Mouse (Mus musculus): ENCODE measurements at regions not wholly inside any gene's neighbourhood (a gene's known extent, or its start where the extent isn't known, plus 50 kb on each side); places are given as distances from the start of the nearest gene placed in this dataset.

DNA sequence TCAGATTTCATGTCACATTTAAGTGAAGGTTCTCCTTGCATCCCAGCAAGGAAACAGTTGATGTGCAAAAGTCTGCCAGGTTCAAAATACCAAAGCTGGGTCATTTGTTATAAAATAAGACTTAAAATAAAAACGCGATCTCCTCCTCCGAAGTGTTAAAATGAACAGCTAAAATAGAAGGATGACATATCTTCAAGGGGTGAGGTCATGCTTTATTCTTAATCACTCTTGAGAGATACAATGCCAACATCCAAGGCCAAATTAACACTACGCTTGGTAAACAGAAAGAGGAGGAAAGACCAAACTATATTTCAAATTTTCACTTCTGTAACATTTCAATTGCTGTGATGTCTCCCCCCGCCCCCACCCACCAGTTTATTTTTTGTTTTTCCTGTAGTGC lies 105.2 kb downstream of the Sox4 start:
- no peak for TF ChIP-seq JUN (IDR thresholded peaks at IDR 0.05; ENCODE audit: insufficient read depth, low read depth, low read length)
- no peak for TF ChIP-seq ETS1 (conservative IDR thresholded peaks at IDR 0.05; ENCODE audit: low read depth, low read length)
- TF ChIP-seq ZKSCAN1 (IDR thresholded peaks at IDR 0.05; ENCODE audit: borderline replicate concordance, low read depth, low read length), result no peak
- TF ChIP-seq EP300 (IDR thresholded peaks at IDR 0.05; ENCODE audit: low read length), result no peak
- TF ChIP-seq MYC (IDR thresholded peaks at IDR 0.05; ENCODE audit: low read depth, low read length), result no peak
- TF ChIP-seq KAT2A (IDR thresholded peaks at IDR 0.05; ENCODE audit: insufficient replicate concordance, low read length), result no peak
- TF ChIP-seq MEF2A (IDR thresholded peaks at IDR 0.05; ENCODE audit: borderline replicate concordance, low read depth, low read length), result no peak
- no peak for TF ChIP-seq TBP (conservative IDR thresholded peaks at IDR 0.05; ENCODE audit: low read depth, low read length)
- TF ChIP-seq GABPA (IDR thresholded peaks at IDR 0.05; ENCODE audit: insufficient replicate concordance, low read depth, low read length), result no peak
- no peak for TF ChIP-seq JUND (conservative IDR thresholded peaks at IDR 0.05; ENCODE audit: low read depth, low read length)
- TF ChIP-seq MAZ (IDR thresholded peaks at IDR 0.05; ENCODE audit: low read depth, low read length), result no peak
- no peak for TF ChIP-seq E2F4 (IDR thresholded peaks at IDR 0.05; ENCODE audit: insufficient replicate concordance, low read depth, low read length)
- no peak for TF ChIP-seq POLR2AphosphoS2 (IDR thresholded peaks at IDR 0.05; ENCODE audit: low read depth, low read length)
- TF ChIP-seq CTCF (conservative IDR thresholded peaks at IDR 0.05 in 1 of 2, IDR thresholded peaks at IDR 0.05 in 1 of 2; ENCODE audit: low read depth in 2 of 2, low read length in 2 of 2), result no peak
- no peak for TF ChIP-seq RAD21 (IDR thresholded peaks at IDR 0.05; ENCODE audit: low read depth, low read length)
- Histone ChIP-seq H3K27me3 (replicated peaks) (no peaks in the 10 kb centered on the region), H3K4me2 (ENCODE audit: insufficient read depth, low read depth, poor library complexity, severe bottlenecking) (no peak overlapping the region), H3K4me3 (replicated peaks in 1 of 3; ENCODE audit: low read depth in 2 of 3, low read length in 2 of 3, poor library complexity in 1 of 3) (no peak overlapping the region), H3K9ac (ENCODE audit: insufficient read depth, low read depth) (no peak overlapping the region), H3K36me3 (replicated peaks in 1 of 2; ENCODE audit: control insufficient read depth in 1 of 2, insufficient read depth in 1 of 2, low read length in 1 of 2) (no peaks in the 10 kb centered on the region), H3K27ac (ENCODE audit: insufficient read depth, low read depth) (no peak overlapping the region), H3K79me2 (replicated peaks; ENCODE audit: control insufficient read depth, extremely low read depth, insufficient read depth, poor library complexity, severe bottlenecking) (no peaks in the 10 kb centered on the region), H3K4me1 (ENCODE audit: control insufficient read depth in 1 of 2, insufficient read depth in 2 of 2) (peaks cover 2 to 5% of the 10 kb centered on the region in 2 experiments; a peak in 2 of 4 replicates), H3K9me3 (replicated peaks; ENCODE audit: low read length) (no peaks in the 10 kb centered on the region)
- no peak for DNase-seq (ENCODE audit: extremely low read depth)
- in situ Hi-C loops (cut with MboI; ENCODE audit: low pct_ligation_motif_present, low pct_unique_long_range_greater_than_20kb, low sequenced_read_pairs), result no loop called here
- dilution Hi-C loops (cut with MboI; ENCODE audit: extremely low pct_ligation_motif_present, extremely low pct_unique_long_range_greater_than_20kb, low sequenced_read_pairs), result no loop called here

DNA sequence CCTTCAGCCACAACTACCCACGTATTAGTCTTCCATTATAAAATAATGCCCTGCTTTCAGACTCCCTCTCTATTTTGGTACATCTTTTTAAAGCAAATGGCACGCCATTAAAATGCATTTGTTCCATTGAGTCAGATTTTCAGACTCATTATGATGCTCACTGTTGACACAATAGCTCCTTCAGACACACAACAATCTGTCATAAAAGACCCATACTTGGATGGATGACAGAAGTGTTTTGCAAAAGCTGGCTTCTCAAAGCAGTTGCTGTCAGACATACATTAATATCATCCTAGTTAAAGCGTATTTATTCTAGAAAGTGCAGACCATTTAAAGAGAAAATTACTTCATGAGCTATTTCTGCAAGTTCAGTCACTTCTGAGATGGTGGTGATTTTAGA lies 106.0 kb downstream of the Sox4 start:
- Histone ChIP-seq H3K27me3 (replicated peaks) (no peaks in the 10 kb centered on the region), H3K9me3 (replicated peaks; ENCODE audit: low read length) (no peaks in the 10 kb centered on the region), H3K9ac (ENCODE audit: insufficient read depth, low read depth) (no peak overlapping the region), H3K79me2 (replicated peaks; ENCODE audit: control insufficient read depth, extremely low read depth, insufficient read depth, poor library complexity, severe bottlenecking) (no peaks in the 10 kb centered on the region), H3K27ac (ENCODE audit: insufficient read depth, low read depth) (no peak overlapping the region), H3K4me3 (replicated peaks in 1 of 3; ENCODE audit: low read depth in 2 of 3, low read length in 2 of 3, poor library complexity in 1 of 3) (no peak overlapping the region), H3K4me2 (ENCODE audit: insufficient read depth, low read depth, poor library complexity, severe bottlenecking) (no peak overlapping the region), H3K4me1 (ENCODE audit: control insufficient read depth in 1 of 2, insufficient read depth in 2 of 2) (peaks cover 5 to 12% of the 10 kb centered on the region in 2 experiments; a peak in 2 of 4 replicates), H3K36me3 (replicated peaks in 1 of 2; ENCODE audit: control insufficient read depth in 1 of 2, insufficient read depth in 1 of 2, low read length in 1 of 2) (no peaks in the 10 kb centered on the region)
- TF ChIP-seq ZKSCAN1 (IDR thresholded peaks at IDR 0.05; ENCODE audit: borderline replicate concordance, low read depth, low read length), result no peak
- no peak for TF ChIP-seq MYC (IDR thresholded peaks at IDR 0.05; ENCODE audit: low read depth, low read length)
- TF ChIP-seq UBTF (IDR thresholded peaks at IDR 0.05; ENCODE audit: low read depth, low read length), result no peak
- TF ChIP-seq SIN3A (IDR thresholded peaks at IDR 0.05; ENCODE audit: low read length), result no peak
- no peak for TF ChIP-seq E2F4 (IDR thresholded peaks at IDR 0.05; ENCODE audit: insufficient replicate concordance, low read depth, low read length)
- no peak for TF ChIP-seq MXI1 (IDR thresholded peaks at IDR 0.05; ENCODE audit: low read depth, low read length)
- no peak for TF ChIP-seq CHD1 (IDR thresholded peaks at IDR 0.05; ENCODE audit: low read depth, low read length)
- no peak for TF ChIP-seq POLR2A (IDR thresholded peaks at IDR 0.05; ENCODE audit: low read depth, low read length)
- TF ChIP-seq ELF1 (IDR thresholded peaks at IDR 0.05; ENCODE audit: low read depth, low read length), result no peak
- no peak for TF ChIP-seq RAD21 (IDR thresholded peaks at IDR 0.05; ENCODE audit: low read depth, low read length)
- no peak for TF ChIP-seq SMC3 (IDR thresholded peaks at IDR 0.05; ENCODE audit: low read depth, low read length)
- no peak for TF ChIP-seq HCFC1 (IDR thresholded peaks at IDR 0.05; ENCODE audit: low read depth, low read length)
- TF ChIP-seq CTCF (conservative IDR thresholded peaks at IDR 0.05 in 1 of 2, IDR thresholded peaks at IDR 0.05 in 1 of 2; ENCODE audit: low read depth in 2 of 2, low read length in 2 of 2), result no peak
- TF ChIP-seq JUND (conservative IDR thresholded peaks at IDR 0.05; ENCODE audit: low read depth, low read length), result no peak
- TF ChIP-seq EP300 (IDR thresholded peaks at IDR 0.05; ENCODE audit: low read length), result no peak
- TF ChIP-seq JUN (IDR thresholded peaks at IDR 0.05; ENCODE audit: insufficient read depth, low read depth, low read length), result no peak
- no peak for TF ChIP-seq ZMIZ1 (IDR thresholded peaks at IDR 0.05; ENCODE audit: low read depth, low read length)
- dilution Hi-C loops (cut with MboI; ENCODE audit: extremely low pct_ligation_motif_present, extremely low pct_unique_long_range_greater_than_20kb, low sequenced_read_pairs) (no loop called here), in situ Hi-C loops (cut with MboI; ENCODE audit: low pct_ligation_motif_present, low pct_unique_long_range_greater_than_20kb, low sequenced_read_pairs) (no loop called here)
- no peak for DNase-seq (ENCODE audit: extremely low read depth)

Measured in CH12.LX (cell line).